Mouse (Mus musculus) left cerebral cortex, postnatal 25 days (tissue): ENCODE data around the gene Vegfa. TPM values are rescaled to one million over a fixed set of nuclear protein-coding genes. Genes with fewer than 3 reads are reported as not detected.

Experiments used
- DNase-seq, 2 experiments: peaks; one replicate each; pipeline ENCODE4 v3.0.0; 2022; ENCODE audit warnings: low spot score in 2 of 2, mixed read lengths in 1 of 2
- intact Hi-C: fragments of 180-260 bp; cut with DNase I; formaldehyde crosslinking; loops from one replicate; pipeline ENCODE4 v1.15.1; 2025
- total RNA-seq, 2 experiments: library from RNA; stranded (reverse); gene quantifications; 2 replicates each; pipeline ENCODE4 v1.2.3; 2021

Gene Vegfa
- total RNA-seq, 2 experiments from 2014 or later = 92.0 to 100 TPM

DNA sequence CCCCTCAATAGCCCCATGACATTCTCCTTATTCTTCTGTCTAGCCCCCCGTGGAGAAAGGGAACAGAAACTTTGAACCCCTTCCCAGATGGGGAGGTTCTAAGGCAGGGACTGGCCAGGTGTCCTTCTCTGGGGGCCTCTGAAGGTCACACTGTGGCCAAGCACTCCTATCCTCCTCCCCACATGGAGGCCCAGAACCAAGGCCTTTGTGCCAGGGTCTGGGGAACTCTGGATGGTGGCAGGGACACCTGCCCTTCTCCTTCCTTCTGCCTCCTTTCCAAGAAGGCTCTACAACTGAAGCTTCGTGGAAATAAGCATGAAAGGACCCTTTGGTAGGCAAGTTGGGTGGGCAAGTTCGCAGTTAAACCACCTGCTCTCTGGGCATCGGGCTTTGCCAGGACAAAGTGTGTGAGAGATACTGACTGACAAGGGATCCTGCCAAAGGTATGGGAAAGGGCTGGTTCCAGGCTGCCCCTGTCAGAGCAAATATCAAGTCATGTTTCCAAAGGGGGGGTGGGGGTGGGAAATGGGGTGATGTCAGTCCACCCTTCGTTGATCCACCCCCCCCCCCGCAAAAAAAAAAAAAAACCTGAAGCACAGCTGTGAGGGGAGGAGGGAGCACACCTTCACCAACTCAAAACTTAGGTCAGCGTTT is 2.5 kb downstream of the Vegfa start:
- intact Hi-C loops = loop anchor here (5.0 kb wide), 4 partner anchors 83 to 347 kb away; partner anchors contain the start of gene Mrps18a
- DNase-seq = no peak

DNA sequence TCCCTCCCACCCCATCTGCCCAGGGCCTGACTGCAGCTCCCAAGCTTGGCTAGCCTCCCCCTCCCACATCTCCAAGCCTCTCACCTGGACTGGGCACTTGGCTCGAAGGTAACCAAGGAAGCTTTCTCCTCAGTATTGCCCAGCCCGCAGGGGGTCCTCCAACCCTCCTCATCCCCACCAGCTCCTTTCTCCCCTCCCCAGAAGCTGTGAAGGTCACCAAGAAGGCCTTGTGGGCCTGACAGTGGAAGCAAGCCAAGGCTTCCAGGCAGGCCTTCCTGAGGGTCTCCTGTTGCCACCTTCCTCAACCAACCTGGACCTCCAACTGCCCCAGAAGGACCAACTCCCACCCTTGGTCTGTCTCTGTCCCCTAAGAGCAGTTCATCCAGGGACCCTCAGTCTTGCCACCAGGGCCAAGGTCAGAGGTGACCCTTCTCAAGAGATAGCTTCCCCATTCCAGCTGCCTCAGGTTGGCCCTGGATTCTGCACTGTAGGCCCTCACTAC is 3.1 kb downstream of the Vegfa start:
- DNase-seq = no peak
- intact Hi-C loops = no loop called here

GRCm38 (mm10) chr17:46028210-46029051 is 3.7 kb downstream of the Vegfa start:
- intact Hi-C loops = no loop called here
- DNase-seq = no peak

GRCm38 (mm10) chr17:46027066-46027917 is 4.9 kb downstream of the Vegfa start:
- peak; percentile 33 to 51 for DNase-seq
- intact Hi-C loops = no loop called here

- intact Hi-C loops = no loop called here
- DNase-seq = no peak
These were observed 6.1 kb downstream of the Vegfa start for GRCm38 (mm10) chr17:46025927-46026668.

GRCm38 (mm10) chr17:46025207-46025606 is 7.0 kb downstream of the Vegfa start:
- no peak for DNase-seq
- intact Hi-C loops = no loop called here

DNA sequence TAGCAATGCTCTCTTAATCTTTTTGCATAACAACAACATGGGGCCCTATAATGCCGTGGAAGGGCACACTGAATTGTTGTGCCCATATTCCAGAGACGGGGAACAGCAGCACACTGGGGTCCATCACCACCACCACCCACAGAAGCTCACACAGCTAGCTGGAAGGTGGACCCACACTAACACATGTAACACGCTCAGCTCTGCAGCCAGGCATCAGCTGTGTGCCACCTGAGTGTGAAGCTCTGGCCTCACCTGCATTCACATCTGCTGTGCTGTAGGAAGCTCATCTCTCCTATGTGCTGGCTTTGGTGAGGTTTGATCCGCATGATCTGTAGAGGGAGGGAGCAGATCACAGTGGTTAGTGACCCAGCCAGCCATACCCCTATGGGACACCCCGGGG is 8.0 kb downstream of the Vegfa start:
- no peak for DNase-seq
- intact Hi-C loops = no loop called here

- DNase-seq = no peak
- intact Hi-C loops = no loop called here
These were observed 8.6 kb downstream of the Vegfa start for GRCm38 (mm10) chr17:46023572-46023971.

DNA sequence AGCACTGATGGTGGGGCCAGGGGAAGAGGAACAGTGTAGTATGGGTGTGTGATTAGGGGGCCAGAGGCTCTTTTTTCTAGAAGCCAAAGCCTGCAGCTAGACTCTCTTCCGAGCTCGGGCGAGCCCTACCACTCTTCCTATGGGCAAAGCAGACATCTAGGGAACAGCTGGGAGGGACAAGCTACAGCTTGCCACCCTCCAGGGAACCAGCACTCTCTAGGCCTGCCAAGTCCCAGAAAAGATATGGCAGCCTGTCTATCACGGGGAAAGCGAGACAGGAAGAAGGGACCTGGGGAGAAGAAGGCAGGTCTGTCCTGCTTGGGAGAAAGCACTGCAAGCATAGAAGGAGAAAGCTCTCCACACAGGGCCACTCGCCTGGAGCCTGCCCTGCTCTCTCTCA is 9.2 kb downstream of the Vegfa start:
- DNase-seq = no peak
- intact Hi-C loops = no loop called here

- DNase-seq = no peak
- intact Hi-C loops = no loop called here
These were observed 9.7 kb downstream of the Vegfa start for GRCm38 (mm10) chr17:46022427-46022826.

DNA sequence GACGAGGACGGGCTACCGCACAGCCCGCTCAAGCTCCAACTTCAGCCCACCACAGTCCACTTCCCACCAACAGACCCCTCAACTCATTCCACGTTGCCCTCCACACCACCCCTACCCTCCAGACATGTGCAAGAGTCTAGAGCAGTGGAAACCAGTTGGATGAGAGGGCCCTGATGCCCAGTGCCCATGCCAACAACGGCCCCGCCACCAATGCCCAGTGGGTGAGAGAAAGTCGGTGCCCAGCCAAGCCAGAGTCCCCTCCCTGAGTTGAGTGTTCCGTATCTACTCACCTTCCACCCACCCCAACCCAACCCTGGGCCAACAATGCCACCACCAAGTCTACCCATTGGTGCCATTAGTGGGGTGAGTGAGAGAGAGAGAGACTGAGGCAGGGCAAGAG is 10.4 kb downstream of the Vegfa start:
- intact Hi-C loops = no loop called here
- no peak for DNase-seq

- intact Hi-C loops = no loop called here
- no peak for DNase-seq
These were observed 11.0 kb downstream of the Vegfa start for GRCm38 (mm10) chr17:46021173-46021572.

DNA sequence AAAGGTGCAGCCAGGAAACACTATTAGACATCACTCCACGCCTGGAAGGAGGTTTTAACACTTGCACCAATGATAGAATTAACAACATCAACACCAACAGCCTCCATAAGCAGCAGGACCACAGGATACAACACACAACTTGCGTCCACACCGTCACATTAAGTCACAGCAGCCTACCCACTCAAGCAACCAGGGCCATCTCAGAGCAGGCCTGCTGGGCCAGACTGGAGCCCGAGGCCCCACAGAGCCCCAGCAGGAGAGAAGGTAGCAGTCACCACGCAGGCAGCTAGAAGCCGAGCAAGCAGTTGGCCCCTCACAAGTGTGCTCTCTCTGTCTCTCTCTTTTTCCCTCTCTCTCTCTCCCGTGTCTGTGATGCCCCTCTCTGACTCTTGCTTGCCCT is 11.6 kb downstream of the Vegfa start:
- intact Hi-C loops = no loop called here
- no peak for DNase-seq

- intact Hi-C loops = no loop called here
- DNase-seq = no peak
These were observed 13.5 kb downstream of the Vegfa start for GRCm38 (mm10) chr17:46018736-46019004.

- DNase-seq = no peak
- intact Hi-C loops = no loop called here
These were observed 14.0 kb downstream of the Vegfa start for GRCm38 (mm10) chr17:46017946-46018735.

- DNase-seq = no peak
- intact Hi-C loops = no loop called here
These were observed 15.6 kb downstream of the Vegfa start for GRCm38 (mm10) chr17:46016617-46017016.

- DNase-seq = no peak
- intact Hi-C loops = no loop called here
These were observed 16.2 kb downstream of the Vegfa start for GRCm38 (mm10) chr17:46015967-46016366.

DNA sequence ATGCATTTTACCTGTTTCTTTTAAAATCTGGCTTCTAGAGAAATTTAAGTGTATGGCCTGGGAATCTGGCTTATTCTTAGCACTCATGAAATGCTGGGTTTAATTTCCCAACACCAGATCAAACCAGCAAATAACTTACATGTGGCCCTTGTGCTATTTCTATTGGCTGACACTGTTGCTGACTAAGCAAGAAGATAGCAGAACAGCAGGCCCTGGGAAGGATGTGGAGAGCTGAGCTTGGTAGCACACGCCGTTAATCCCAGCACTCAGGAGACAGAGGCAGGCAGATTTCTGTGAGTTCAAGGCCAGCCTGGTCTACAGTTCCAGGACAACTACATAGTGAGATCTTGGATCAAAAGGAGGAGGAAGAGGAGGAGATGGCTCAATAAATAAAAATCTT is 17.2 kb downstream of the Vegfa start:
- DNase-seq = no peak
- intact Hi-C loops = loop anchor here (5.0 kb wide), 1 partner anchor 163 kb away; no protein-coding TSS in a partner anchor

DNA sequence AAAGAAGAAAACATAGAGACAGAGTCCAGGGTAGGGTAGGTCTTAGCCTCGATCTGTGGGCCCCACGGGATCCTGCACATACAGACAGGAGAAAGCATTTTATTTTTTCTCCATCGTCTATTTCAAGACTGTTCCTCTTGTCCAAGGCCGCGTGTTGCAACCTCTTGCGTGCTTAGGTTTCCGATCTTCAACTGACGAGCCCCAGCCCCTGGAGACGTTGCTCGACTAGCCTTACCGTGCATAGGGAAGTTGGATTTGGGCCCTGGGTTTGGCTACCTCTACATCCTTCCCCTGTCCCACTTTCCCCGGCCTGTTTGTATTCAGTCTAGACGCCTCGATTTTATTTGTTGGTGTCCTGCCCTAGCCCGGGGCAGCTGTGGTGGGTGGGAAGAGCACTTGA is 18.6 kb downstream of the Vegfa start:
- no peak for DNase-seq
- intact Hi-C loops = loop anchor here (5.0 kb wide), 1 partner anchor 161 kb away; no protein-coding TSS in a partner anchor
